Mouse (Mus musculus): Measurements from ENCODE around the gene Oaf. TPM values are rescaled to one million over a fixed set of nuclear protein-coding genes. Genes with fewer than 3 reads are reported as not detected.

The Oaf gene
- polyA plus RNA-seq, 1 experiment from 2014 or later, result 96.4 TPM

GRCm38 (mm10) chr9:43267357-43267756 is 27.6 kb upstream of the Oaf start:
- no peak for ATAC-seq (ENCODE audit: insufficient number of reproducible peaks, low FRiP score, low TSS enrichment, low read depth)
- WGBS, result 79% methylated on average over 8 of the region's 8 CpGs
- Histone ChIP-seq H3K4me1 (ENCODE audit: control insufficient read depth, insufficient read depth, low read length) (peaks cover 37% of the 10 kb centered on the region), H3K4me2 (ENCODE audit: low read depth, severe bottlenecking) (no peak overlapping the region), H3K9me3 (ENCODE audit: control insufficient read depth, low read length) (no peaks in the 10 kb centered on the region), H3K9ac (ENCODE audit: low read length) (no peak overlapping the region), H3K27ac (replicated peaks; ENCODE audit: low read depth, low read length) (no peak overlapping the region), H3K4me3 (ENCODE audit: low read depth, low read length) (no peak overlapping the region), H3K36me3 (ENCODE audit: control insufficient read depth, insufficient read depth, low read length) (no peaks in the 10 kb centered on the region), H3K27me3 (ENCODE audit: control insufficient read depth, insufficient read depth, low read length) (no peaks in the 10 kb centered on the region)
- DNase-seq (ENCODE audit: low spot score), result no peak

- no peaks in the 10 kb centered on the region for H3K9me3 ChIP-seq (ENCODE audit: control insufficient read depth, low read length)
- H3K27me3 ChIP-seq (ENCODE audit: control insufficient read depth, insufficient read depth, low read length), result no peaks in the 10 kb centered on the region
- DNase-seq (ENCODE audit: low spot score) (no peak), ATAC-seq (ENCODE audit: insufficient number of reproducible peaks, low FRiP score, low TSS enrichment, low read depth) (no peak)
- no peak overlapping the region for H3K27ac ChIP-seq (replicated peaks; ENCODE audit: low read depth, low read length)
- 63% methylated on average over 9 of the region's 9 CpGs for WGBS
- no peak overlapping the region for H3K4me2 ChIP-seq (ENCODE audit: low read depth, severe bottlenecking)
- H3K4me1 ChIP-seq (ENCODE audit: control insufficient read depth, insufficient read depth, low read length), result peaks cover 36% of the 10 kb centered on the region
- H3K9ac ChIP-seq (ENCODE audit: low read length), result no peak overlapping the region
- no peak overlapping the region for H3K4me3 ChIP-seq (ENCODE audit: low read depth, low read length)
- no peaks in the 10 kb centered on the region for H3K36me3 ChIP-seq (ENCODE audit: control insufficient read depth, insufficient read depth, low read length)
Measured at GRCm38 (mm10) chr9:43265194-43265593, 25.5 kb upstream of the Oaf start.

GRCm38 (mm10) chr9:43263946-43264451 is 24.3 kb upstream of the Oaf start:
- peak overlapping the region; percentile 96 for H3K27ac ChIP-seq (replicated peaks; ENCODE audit: low read depth, low read length)
- 4% methylated on average over 11 of the region's 11 CpGs for WGBS
- H3K9ac ChIP-seq (ENCODE audit: low read length), result peak overlapping the region; percentile 48; the same call in 1 of the 2 replicates
- no peaks in the 10 kb centered on the region for H3K36me3 ChIP-seq (ENCODE audit: control insufficient read depth, insufficient read depth, low read length)
- H3K27me3 ChIP-seq (ENCODE audit: control insufficient read depth, insufficient read depth, low read length), result no peaks in the 10 kb centered on the region
- no peak overlapping the region for H3K4me2 ChIP-seq (ENCODE audit: low read depth, severe bottlenecking)
- peak; percentile 86 for DNase-seq (ENCODE audit: low spot score)
- peaks cover 40% of the 10 kb centered on the region for H3K4me1 ChIP-seq (ENCODE audit: control insufficient read depth, insufficient read depth, low read length)
- ATAC-seq (ENCODE audit: insufficient number of reproducible peaks, low FRiP score, low TSS enrichment, low read depth), result peak; percentile 48
- H3K9me3 ChIP-seq (ENCODE audit: control insufficient read depth, low read length), result no peaks in the 10 kb centered on the region
- no peak overlapping the region for H3K4me3 ChIP-seq (ENCODE audit: low read depth, low read length)

GRCm38 (mm10) chr9:43262811-43263550 is 23.3 kb upstream of the Oaf start:
- DNase-seq (ENCODE audit: low spot score) (no peak), ATAC-seq (ENCODE audit: insufficient number of reproducible peaks, low FRiP score, low TSS enrichment, low read depth) (no peak)
- Histone ChIP-seq H3K4me1 (ENCODE audit: control insufficient read depth, insufficient read depth, low read length) (peaks cover 40% of the 10 kb centered on the region), H3K9me3 (ENCODE audit: control insufficient read depth, low read length) (no peaks in the 10 kb centered on the region), H3K36me3 (ENCODE audit: control insufficient read depth, insufficient read depth, low read length) (no peaks in the 10 kb centered on the region), H3K4me3 (ENCODE audit: low read depth, low read length) (no peak overlapping the region), H3K27me3 (ENCODE audit: control insufficient read depth, insufficient read depth, low read length) (no peaks in the 10 kb centered on the region), H3K4me2 (ENCODE audit: low read depth, severe bottlenecking) (no peak overlapping the region), H3K9ac (ENCODE audit: low read length) (no peak overlapping the region), H3K27ac (replicated peaks; ENCODE audit: low read depth, low read length) (peak overlapping the region; percentile 96)
- WGBS, result 50% methylated on average over 9 of the region's 9 CpGs

- H3K9me3 ChIP-seq (ENCODE audit: control insufficient read depth, low read length), result no peaks in the 10 kb centered on the region
- H3K27me3 ChIP-seq (ENCODE audit: control insufficient read depth, insufficient read depth, low read length), result no peaks in the 10 kb centered on the region
- ATAC-seq (ENCODE audit: insufficient number of reproducible peaks, low FRiP score, low TSS enrichment, low read depth) (no peak), DNase-seq (ENCODE audit: low spot score) (no peak)
- H3K4me1 ChIP-seq (ENCODE audit: control insufficient read depth, insufficient read depth, low read length), result peaks cover 40% of the 10 kb centered on the region
- H3K27ac ChIP-seq (replicated peaks; ENCODE audit: low read depth, low read length), result peak overlapping the region; percentile 96
- H3K9ac ChIP-seq (ENCODE audit: low read length), result peak overlapping the region; percentile 43; the same call in 1 of the 2 replicates
- H3K36me3 ChIP-seq (ENCODE audit: control insufficient read depth, insufficient read depth, low read length), result no peaks in the 10 kb centered on the region
- WGBS, result 41% methylated on average over 4 of the region's 4 CpGs
- H3K4me2 ChIP-seq (ENCODE audit: low read depth, severe bottlenecking), result no peak overlapping the region
- no peak overlapping the region for H3K4me3 ChIP-seq (ENCODE audit: low read depth, low read length)
Measured at GRCm38 (mm10) chr9:43262390-43262789, 22.7 kb upstream of the Oaf start.

- Histone ChIP-seq H3K27ac (replicated peaks; ENCODE audit: low read depth, low read length) (peak overlapping the region; percentile 96), H3K4me1 (ENCODE audit: control insufficient read depth, insufficient read depth, low read length) (peaks cover 42% of the 10 kb centered on the region), H3K27me3 (ENCODE audit: control insufficient read depth, insufficient read depth, low read length) (no peaks in the 10 kb centered on the region), H3K36me3 (ENCODE audit: control insufficient read depth, insufficient read depth, low read length) (no peaks in the 10 kb centered on the region), H3K4me3 (ENCODE audit: low read depth, low read length) (no peak overlapping the region), H3K9ac (ENCODE audit: low read length) (peak overlapping the region; percentile 43), H3K9me3 (ENCODE audit: control insufficient read depth, low read length) (no peaks in the 10 kb centered on the region), H3K4me2 (ENCODE audit: low read depth, severe bottlenecking) (no peak overlapping the region)
- DNase-seq (ENCODE audit: low spot score) (no peak), ATAC-seq (ENCODE audit: insufficient number of reproducible peaks, low FRiP score, low TSS enrichment, low read depth) (0 out of 2 replicates have a peak, but pooled peaks have one; percentile 18)
- 19% methylated on average over 2 of the region's 2 CpGs for WGBS
Measured at GRCm38 (mm10) chr9:43261941-43262340, 22.2 kb upstream of the Oaf start.

GRCm38 (mm10) chr9:43261124-43261907 is 21.6 kb upstream of the Oaf start:
- ATAC-seq (ENCODE audit: insufficient number of reproducible peaks, low FRiP score, low TSS enrichment, low read depth), result peak; percentile 45
- WGBS, result 21% methylated on average over 4 of the region's 4 CpGs
- Histone ChIP-seq H3K27me3 (ENCODE audit: control insufficient read depth, insufficient read depth, low read length) (no peaks in the 10 kb centered on the region), H3K27ac (replicated peaks; ENCODE audit: low read depth, low read length) (peak overlapping the region; percentile 96), H3K36me3 (ENCODE audit: control insufficient read depth, insufficient read depth, low read length) (no peaks in the 10 kb centered on the region), H3K4me3 (ENCODE audit: low read depth, low read length) (no peak overlapping the region), H3K4me2 (ENCODE audit: low read depth, severe bottlenecking) (peak overlapping the region; percentile 28; the same call in 1 of the 2 replicates), H3K4me1 (ENCODE audit: control insufficient read depth, insufficient read depth, low read length) (peaks cover 47% of the 10 kb centered on the region), H3K9ac (ENCODE audit: low read length) (no peak overlapping the region), H3K9me3 (ENCODE audit: control insufficient read depth, low read length) (no peaks in the 10 kb centered on the region)
- DNase-seq (ENCODE audit: low spot score), result peak; percentile 77

- H3K9me3 ChIP-seq (ENCODE audit: control insufficient read depth, low read length), result no peaks in the 10 kb centered on the region
- H3K4me2 ChIP-seq (ENCODE audit: low read depth, severe bottlenecking), result no peak overlapping the region
- peak overlapping the region; percentile 96 for H3K27ac ChIP-seq (replicated peaks; ENCODE audit: low read depth, low read length)
- no peak overlapping the region for H3K9ac ChIP-seq (ENCODE audit: low read length)
- no peak for DNase-seq (ENCODE audit: low spot score)
- no peak for ATAC-seq (ENCODE audit: insufficient number of reproducible peaks, low FRiP score, low TSS enrichment, low read depth)
- 74% methylated on average over 7 of the region's 7 CpGs for WGBS
- peaks cover 51% of the 10 kb centered on the region for H3K4me1 ChIP-seq (ENCODE audit: control insufficient read depth, insufficient read depth, low read length)
- no peaks in the 10 kb centered on the region for H3K27me3 ChIP-seq (ENCODE audit: control insufficient read depth, insufficient read depth, low read length)
- H3K4me3 ChIP-seq (ENCODE audit: low read depth, low read length), result no peak overlapping the region
- no peaks in the 10 kb centered on the region for H3K36me3 ChIP-seq (ENCODE audit: control insufficient read depth, insufficient read depth, low read length)
Measured at GRCm38 (mm10) chr9:43260661-43261060, 20.9 kb upstream of the Oaf start.

Data from limb, embryonic 11.5 days (tissue).